Mouse (Mus musculus) lung, adult 2 months (tissue): ENCODE results near the gene Fam219a.

Source experiments
- CTCF ChIP-seq: fragments of 200-500 bp; IDR thresholded peaks from 2 replicates; pipeline ENCODE4 v1.5.1; 2011; ENCODE audit warnings: mild to moderate bottlenecking, low read length, control low read depth; ENCODE audit not compliant: insufficient read depth
- POLR2A ChIP-seq: fragments of 200-500 bp; IDR thresholded peaks from 2 replicates; pipeline ENCODE4 v1.6.1; 2011; ENCODE audit warnings: low read depth, mild to moderate bottlenecking, control low read depth, low read length, borderline replicate concordance; ENCODE audit errors: extremely low read depth

- TF ChIP-seq CTCF (no peak), POLR2A (no peak)
Measured at GRCm38 (mm10) chr4:41480254-41480653, 89.1 kb downstream of the Fam219a start.
